Mouse (Mus musculus) kidney, postnatal 0 days (tissue): ENCODE data around the gene Bcl2l10. TPM values are rescaled to one million over a fixed set of nuclear protein-coding genes. Genes with fewer than 3 reads are reported as not detected.

Experiments used
- ATAC-seq: fragments of 200-750 bp; cut with Nextera tagmentation; replicated peaks from 2 replicates; pipeline ENCODE4 v1.8.0; 2017; ENCODE audit warnings: low read depth, moderate number of reproducible peaks, moderate TSS enrichment, moderate library complexity; ENCODE audit not compliant: low FRiP score
- DNase-seq: peaks from one replicate; pipeline ENCODE4 v3.0.0-alpha.2; 2016; ENCODE audit warnings: low spot score
- H3K27ac ChIP-seq: fragments of 300-500 bp; sonication (generic); 2 replicates; pipeline ENCODE4 v1.5.1; 2014; ENCODE audit warnings: mild to moderate bottlenecking
- H3K27me3 ChIP-seq: fragments of 300-500 bp; sonication (generic); 2 replicates; pipeline ENCODE4 v1.6.1; 2014; ENCODE audit warnings: low read length, mixed read lengths; ENCODE audit not compliant: insufficient read depth
- H3K36me3 ChIP-seq: fragments of 300-500 bp; sonication (generic); 2 replicates; pipeline ENCODE4 v1.6.1; 2014; ENCODE audit warnings: low read length, mixed read lengths; ENCODE audit not compliant: insufficient read depth
- H3K4me1 ChIP-seq: fragments of 300-500 bp; sonication (generic); replicated peaks from 2 replicates; pipeline ENCODE4 v1.6.1; 2014; ENCODE audit warnings: antibody characterized with exemption, low read length, mixed read lengths; ENCODE audit not compliant: insufficient read depth
- H3K4me2 ChIP-seq: fragments of 300-500 bp; sonication (generic); 2 replicates; pipeline ENCODE4 v1.6.1; 2014; ENCODE audit warnings: mild to moderate bottlenecking, low read length, moderate library complexity, mixed read lengths
- H3K4me3 ChIP-seq: fragments of 300-500 bp; sonication (generic); replicated peaks from 2 replicates; pipeline ENCODE4 v1.5.1; 2014; ENCODE audit warnings: low read depth, low read length
- H3K9ac ChIP-seq: fragments of 300-500 bp; sonication (generic); 2 replicates; pipeline ENCODE4 v1.6.1; 2014; ENCODE audit warnings: low read depth, low read length
- H3K9me3 ChIP-seq: fragments of 300-500 bp; sonication (generic); replicated peaks from 2 replicates; pipeline ENCODE4 v1.6.1; 2016; ENCODE audit warnings: low read length, inconsistent platforms, mixed read lengths
- CTCF ChIP-seq: IDR thresholded peaks from 2 replicates; pipeline ENCODE4 v1.5.1; 2016; ENCODE audit warnings: antibody characterized with exemption, low read depth, mild to moderate bottlenecking, moderate library complexity
- whole genome bisulfite sequencing: fragments of 180-500 bp; shearing (Covaris S2); extraction: QIAGEN DNeasy Blood & Tissue Kit; methylation state at CpG from one replicate; pipeline ENCODE4 v1.1.7; 2014; 5-methylcytosine and 5-hydroxymethylcytosine counted together
- polyA plus RNA-seq: library from polyadenylated mRNA; unstranded; fragments of >200 nt; fragmentation: Nextera tagmentation; extraction: Ambion mirVana; gene quantifications from 2 replicates; pipeline ENCODE4 v1.2.1, GENCODE M21; 2015

Bcl2l10 gene
- not detected in 2 replicates for polyA plus RNA-seq

- no peak for TF ChIP-seq CTCF
- DNase-seq: no peak
- no peak for ATAC-seq
- H3K4me1 ChIP-seq: no peaks in the 10 kb centered on the region
- 0 out of 2 replicates have a peak, but pooled peaks cover 6% of the 10 kb centered on the region for H3K36me3 ChIP-seq
- H3K27ac ChIP-seq: no peak within 1 kb of the TSS
- WGBS: 92% methylated on average over 5 of the region's 5 CpGs
- no peaks in the 10 kb centered on the region for H3K27me3 ChIP-seq
- no peaks in the 10 kb centered on the region for H3K9me3 ChIP-seq
- H3K4me3 ChIP-seq: no peak within 1 kb of the TSS
- no peak within 1 kb of the TSS for H3K9ac ChIP-seq
- H3K4me2 ChIP-seq: no peak within 1 kb of the TSS
These were observed at the start of gene Bcl2l10 for GRCm38 (mm10) chr9:75347458-75347857. Gene Bcl2l10 (plus strand): TSS chr9:75347758.

DNA sequence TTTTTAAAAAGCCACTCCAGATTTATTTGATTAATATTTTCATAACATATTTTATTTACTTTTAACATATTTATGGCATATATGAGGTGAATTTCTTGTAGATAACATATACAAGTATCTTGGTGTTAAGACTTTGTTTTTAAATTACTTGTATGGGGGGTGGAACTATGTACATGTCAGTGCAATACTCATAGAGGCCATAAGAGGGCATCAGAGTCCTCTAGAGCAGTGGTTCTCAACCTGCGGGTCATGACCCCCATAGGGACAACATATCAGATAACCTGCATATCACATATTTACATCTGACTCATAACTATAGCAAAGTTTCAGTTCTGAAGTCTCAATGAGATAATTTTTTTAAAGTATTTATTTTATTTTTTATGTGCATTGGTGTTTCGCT is 48.2 kb upstream of the Bcl2l10 start:
- no peak for ATAC-seq
- H3K9ac ChIP-seq: no peak overlapping the region
- no peaks in the 10 kb centered on the region for H3K36me3 ChIP-seq
- H3K4me3 ChIP-seq: no peak overlapping the region
- no peaks in the 10 kb centered on the region for H3K27me3 ChIP-seq
- no peaks in the 10 kb centered on the region for H3K4me1 ChIP-seq
- WGBS: 86% methylated on average over 2 of the region's 2 CpGs
- peak; percentile 14 for DNase-seq
- no peaks in the 10 kb centered on the region for H3K9me3 ChIP-seq
- peak; percentile 53 for TF ChIP-seq CTCF
- no peak overlapping the region for H3K4me2 ChIP-seq
- no peak overlapping the region for H3K27ac ChIP-seq

DNA sequence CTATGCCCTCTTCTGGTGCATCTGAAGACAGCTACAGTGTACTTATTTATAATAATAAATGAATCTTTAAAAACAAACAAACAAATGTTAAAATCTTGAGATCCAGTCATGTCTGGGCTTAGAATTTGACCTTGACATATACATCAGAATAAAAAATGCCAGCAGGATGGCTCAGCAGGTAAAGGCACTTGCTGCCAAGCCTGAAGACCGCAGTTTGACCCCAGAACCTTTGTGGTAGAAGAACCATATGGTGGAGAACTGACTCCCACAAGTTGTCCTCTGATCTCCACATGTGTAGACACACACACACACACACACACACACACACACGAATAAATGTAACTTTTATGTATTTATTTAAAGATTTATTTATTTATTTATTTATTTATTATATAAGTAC is 44.5 kb upstream of the Bcl2l10 start:
- Histone ChIP-seq H3K36me3 (no peaks in the 10 kb centered on the region), H3K4me1 (no peaks in the 10 kb centered on the region), H3K9ac (no peak overlapping the region), H3K4me3 (no peak overlapping the region), H3K27ac (no peak overlapping the region), H3K4me2 (no peak overlapping the region), H3K27me3 (no peaks in the 10 kb centered on the region), H3K9me3 (no peaks in the 10 kb centered on the region)
- DNase-seq (no peak), ATAC-seq (no peak)
- no peak for TF ChIP-seq CTCF
- 92% methylated on average over 2 of the region's 2 CpGs for WGBS

- no peak for TF ChIP-seq CTCF
- Histone ChIP-seq H3K27ac (no peak overlapping the region), H3K4me2 (peak overlapping the region; percentile 15; the same call in 1 of the 2 replicates), H3K36me3 (no peaks in the 10 kb centered on the region), H3K9ac (no peak overlapping the region), H3K27me3 (no peaks in the 10 kb centered on the region), H3K9me3 (no peaks in the 10 kb centered on the region), H3K4me1 (no peaks in the 10 kb centered on the region), H3K4me3 (no peak overlapping the region)
- ATAC-seq: no peak
- no peak for DNase-seq
- WGBS: 43% methylated on average over 16 of the region's 16 CpGs
These were observed 43.8 kb upstream of the Bcl2l10 start for GRCm38 (mm10) chr9:75303701-75304261.

- Histone ChIP-seq H3K4me3 (no peak overlapping the region), H3K36me3 (no peaks in the 10 kb centered on the region), H3K27ac (no peak overlapping the region), H3K4me1 (no peaks in the 10 kb centered on the region), H3K4me2 (no peak overlapping the region; the same call in 1 of the 2 replicates), H3K9me3 (no peaks in the 10 kb centered on the region), H3K27me3 (no peaks in the 10 kb centered on the region), H3K9ac (no peak overlapping the region)
- ATAC-seq (no peak), DNase-seq (no peak)
- no peak for TF ChIP-seq CTCF
- WGBS: 39% methylated on average over 7 of the region's 7 CpGs
These were observed 43.3 kb upstream of the Bcl2l10 start for GRCm38 (mm10) chr9:75304286-75304685.

DNA sequence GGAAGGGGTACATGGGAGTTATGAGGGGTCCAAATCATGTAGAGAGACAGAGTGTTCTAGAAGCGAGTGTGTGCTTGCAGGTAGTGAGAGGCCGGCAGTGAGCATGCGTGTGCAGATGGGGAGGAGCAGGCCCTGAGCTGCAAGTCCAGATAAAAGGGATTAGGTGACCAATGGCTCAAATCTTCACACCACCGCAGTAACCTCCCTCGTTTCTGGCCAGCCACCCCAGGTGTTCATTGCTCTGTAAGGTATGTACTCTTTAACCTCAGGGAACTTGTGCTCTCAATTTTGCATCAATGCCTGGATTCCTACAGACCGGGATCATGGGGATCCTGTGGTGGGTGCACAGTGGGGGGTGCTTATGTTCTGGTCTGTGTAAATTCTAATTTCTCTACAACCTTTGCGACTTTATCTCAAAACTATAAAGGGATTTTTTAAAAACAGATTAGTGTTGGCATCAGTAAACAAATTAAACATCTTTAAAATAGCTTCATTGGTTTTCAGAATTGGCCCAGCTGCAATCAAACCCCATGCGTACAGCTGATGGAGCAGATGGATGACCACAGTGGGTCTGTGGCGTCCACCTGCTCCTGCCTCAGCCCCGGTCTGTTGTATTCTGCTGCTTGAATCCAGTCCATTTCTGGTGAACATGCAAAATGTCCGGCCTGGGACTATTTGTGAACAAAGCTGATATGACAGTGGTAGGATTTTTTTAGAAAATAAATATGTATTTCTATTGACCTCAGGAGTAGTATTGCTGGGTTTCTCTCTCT is 41.2 kb upstream of the Bcl2l10 start, which contains the start of gene Gnb5:
Gnb5 (plus strand) TSS at position 163 of the 773 bp plus-strand sequence.
- no peak for ATAC-seq
- DNase-seq: no peak
- H3K9me3 ChIP-seq: no peaks in the 10 kb centered on the region
- no peak within 1 kb of the TSS for H3K27ac ChIP-seq
- H3K4me2 ChIP-seq: no peak within 1 kb of the TSS
- TF ChIP-seq CTCF: no peak
- H3K9ac ChIP-seq: no peak within 1 kb of the TSS
- no peaks in the 10 kb centered on the region for H3K27me3 ChIP-seq
- no peaks in the 10 kb centered on the region for H3K36me3 ChIP-seq
- H3K4me1 ChIP-seq: no peaks in the 10 kb centered on the region
- 80% methylated on average over 11 of the region's 11 CpGs for WGBS
- no peak within 1 kb of the TSS for H3K4me3 ChIP-seq
